Mouse (Mus musculus): ENCODE measurements at regions not wholly inside any gene's neighbourhood (a gene's known extent, or its start where the extent isn't known, plus 50 kb on each side); places are given as distances from the start of the nearest gene placed in this dataset.
A peak's percentile ranks its signal among the peaks of the same experiment; 100 is the strongest.

- 84% methylated on average over 6 of the region's 6 CpGs for WGBS
- no peaks in the 10 kb centered on the region for H3K4me1 ChIP-seq (ENCODE audit: control insufficient read depth, insufficient read depth, low read length)
- no peaks in the 10 kb centered on the region for H3K27me3 ChIP-seq (ENCODE audit: control insufficient read depth, insufficient read depth, low read length)
- no peak overlapping the region for H3K27ac ChIP-seq (ENCODE audit: low read length)
- ATAC-seq (ENCODE audit: insufficient read depth, low FRiP score), result no peak
- no peak overlapping the region for H3K9ac ChIP-seq (ENCODE audit: low read length)
- H3K4me2 ChIP-seq (ENCODE audit: low read depth, low read length), result no peak overlapping the region
- H3K9me3 ChIP-seq (replicated peaks; ENCODE audit: control insufficient read depth, low read length), result 0 out of 2 replicates have a peak, but pooled peaks cover 2% of the 10 kb centered on the region
- no peaks in the 10 kb centered on the region for H3K36me3 ChIP-seq (ENCODE audit: control insufficient read depth, insufficient read depth, low read length)
- no peak overlapping the region for H3K4me3 ChIP-seq (replicated peaks; ENCODE audit: low read length)
Measured at GRCm38 (mm10) chr17:88165811-88166210, 100.7 kb upstream of the Fbxo11 start.

DNA sequence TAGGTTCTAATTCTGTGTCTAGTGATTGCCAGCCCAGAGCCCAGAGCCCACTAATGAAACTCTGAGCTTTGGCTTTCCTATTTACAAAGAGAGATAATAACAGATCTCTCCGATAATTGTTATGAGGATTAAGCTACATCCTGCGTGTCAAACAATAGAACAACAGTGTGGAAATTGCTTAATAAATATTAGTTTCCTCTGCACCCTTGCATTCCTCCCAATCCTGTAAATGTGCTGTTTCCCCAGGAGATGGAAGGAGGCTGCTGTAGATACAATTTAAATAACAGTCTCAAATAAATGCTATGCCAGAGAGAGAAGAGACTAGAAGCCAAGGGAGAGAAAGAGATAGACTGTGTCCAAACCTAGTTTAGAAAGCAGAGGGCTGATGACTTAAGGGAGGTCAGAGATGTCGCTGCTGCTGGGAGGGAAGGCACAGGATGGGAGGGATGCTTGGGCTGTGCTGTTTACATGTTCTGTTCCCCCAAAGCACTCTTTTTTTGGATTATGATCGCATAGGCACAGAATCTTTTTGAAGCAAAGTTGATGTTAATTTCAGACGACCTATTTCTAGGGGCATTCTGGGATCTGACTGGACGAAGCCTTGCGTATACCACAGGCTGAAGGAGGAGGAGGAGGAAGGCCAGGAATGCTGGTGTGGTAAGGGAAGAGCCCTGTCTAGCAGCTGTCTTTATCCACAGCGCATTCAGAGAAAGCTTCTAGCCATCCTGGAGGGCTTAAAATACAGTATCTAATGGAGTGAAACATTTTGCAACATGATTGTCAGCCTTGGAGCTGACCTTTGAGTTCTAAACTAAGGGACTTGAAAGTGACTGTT is 103.4 kb upstream of the Fbxo11 start:
- Histone ChIP-seq H3K36me3 (ENCODE audit: control insufficient read depth, insufficient read depth, low read length) (no peaks in the 10 kb centered on the region), H3K4me1 (ENCODE audit: control insufficient read depth, insufficient read depth, low read length) (no peaks in the 10 kb centered on the region), H3K9ac (ENCODE audit: low read length) (no peak overlapping the region), H3K27me3 (ENCODE audit: control insufficient read depth, insufficient read depth, low read length) (no peaks in the 10 kb centered on the region), H3K27ac (ENCODE audit: low read length) (0 out of 2 replicates have a peak overlapping the region, but pooled peaks have one; percentile 9), H3K4me2 (ENCODE audit: low read depth, low read length) (no peak overlapping the region), H3K9me3 (replicated peaks; ENCODE audit: control insufficient read depth, low read length) (0 out of 2 replicates have a peak, but pooled peaks cover 2% of the 10 kb centered on the region), H3K4me3 (replicated peaks; ENCODE audit: low read length) (no peak overlapping the region)
- no peak for ATAC-seq (ENCODE audit: insufficient read depth, low FRiP score)
- WGBS, result 58% methylated on average over 8 of the region's 8 CpGs

DNA sequence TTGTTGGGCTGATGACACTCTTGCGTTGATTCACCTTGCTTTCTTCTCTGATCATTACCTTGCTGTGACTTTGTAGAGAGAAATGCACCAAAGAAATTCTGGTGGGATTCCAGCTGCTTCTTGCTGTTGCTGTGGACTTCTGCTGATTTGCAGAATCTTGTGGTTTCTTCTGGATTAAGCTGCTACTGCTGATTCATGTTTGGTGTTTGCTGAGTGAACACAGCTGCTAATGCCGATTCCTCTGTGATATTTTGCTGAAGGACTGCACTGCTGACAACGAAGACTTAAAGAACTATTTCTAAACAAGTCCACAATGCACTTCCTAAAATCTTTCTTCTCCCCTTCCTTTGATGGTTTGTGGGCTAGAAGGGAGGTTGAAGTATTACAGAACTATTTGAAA is 106.5 kb upstream of the Fbxo11 start:
- ATAC-seq (ENCODE audit: insufficient read depth, low FRiP score), result no peak
- no peak overlapping the region for H3K27ac ChIP-seq (ENCODE audit: low read length)
- whole genome bisulfite sequencing, result 64% methylated on average over 3 of the region's 3 CpGs

DNA sequence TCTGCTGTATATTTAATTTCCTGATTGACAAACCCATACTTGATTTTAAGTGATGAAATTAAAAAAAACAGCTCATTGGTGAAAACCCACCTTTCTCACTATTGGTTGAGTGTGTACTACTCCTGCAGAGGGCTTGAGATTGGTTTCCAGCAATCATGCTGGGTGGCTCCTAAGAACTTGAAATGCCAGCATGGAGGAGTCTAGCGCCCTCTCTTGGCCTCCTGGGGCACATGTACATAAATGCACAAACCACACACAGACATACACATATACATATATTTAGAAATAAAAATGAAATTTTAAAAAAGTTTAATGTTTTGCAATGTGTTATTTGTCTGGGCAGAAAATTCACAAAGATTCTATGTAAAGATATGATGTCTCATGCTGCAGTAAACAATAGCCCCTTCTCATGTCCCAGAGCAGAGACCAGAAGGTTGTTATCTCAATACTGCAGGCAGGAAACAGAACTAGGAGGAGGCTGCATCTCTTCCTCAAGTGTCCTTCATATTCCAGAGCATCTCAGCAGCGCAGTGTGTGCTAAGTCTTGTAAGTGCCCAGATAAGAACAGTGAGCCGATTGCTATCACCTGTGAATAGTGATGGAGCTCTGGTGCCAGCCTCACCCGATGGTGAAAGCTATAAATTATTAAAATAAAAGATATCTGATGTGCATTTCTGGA is 108.4 kb upstream of the Fbxo11 start:
- Histone ChIP-seq H3K36me3 (ENCODE audit: control insufficient read depth, insufficient read depth, low read length) (no peaks in the 10 kb centered on the region), H3K27me3 (ENCODE audit: control insufficient read depth, insufficient read depth, low read length) (no peaks in the 10 kb centered on the region), H3K4me2 (ENCODE audit: low read depth, low read length) (no peak overlapping the region), H3K9ac (ENCODE audit: low read length) (no peak overlapping the region), H3K27ac (ENCODE audit: low read length) (no peak overlapping the region), H3K4me1 (ENCODE audit: control insufficient read depth, insufficient read depth, low read length) (no peaks in the 10 kb centered on the region), H3K9me3 (replicated peaks; ENCODE audit: control insufficient read depth, low read length) (no peaks in the 10 kb centered on the region), H3K4me3 (replicated peaks; ENCODE audit: low read length) (no peak overlapping the region)
- 66% methylated on average over 4 of the region's 4 CpGs for WGBS
- ATAC-seq (ENCODE audit: insufficient read depth, low FRiP score), result no peak

More for the DNA sequence above, 106.5 kb upstream of the Fbxo11 start:
- no peaks in the 10 kb centered on the region for H3K27me3 ChIP-seq (ENCODE audit: control insufficient read depth, insufficient read depth, low read length)
- 0 out of 2 replicates have a peak, but pooled peaks cover under 1% of the 10 kb centered on the region for H3K9me3 ChIP-seq (replicated peaks; ENCODE audit: control insufficient read depth, low read length)
- H3K4me1 ChIP-seq (ENCODE audit: control insufficient read depth, insufficient read depth, low read length), result no peaks in the 10 kb centered on the region
- H3K9ac ChIP-seq (ENCODE audit: low read length), result no peak overlapping the region
- no peak overlapping the region for H3K4me2 ChIP-seq (ENCODE audit: low read depth, low read length)
- H3K36me3 ChIP-seq (ENCODE audit: control insufficient read depth, insufficient read depth, low read length), result no peaks in the 10 kb centered on the region
- no peak overlapping the region for H3K4me3 ChIP-seq (replicated peaks; ENCODE audit: low read length)

- WGBS, result 27% methylated on average over 10 of the region's 10 CpGs
- Histone ChIP-seq H3K27me3 (ENCODE audit: control insufficient read depth, insufficient read depth, low read length) (no peaks in the 10 kb centered on the region), H3K9ac (ENCODE audit: low read length) (peak overlapping the region; percentile 39; the same call in 1 of the 2 replicates), H3K4me3 (replicated peaks; ENCODE audit: low read length) (peak overlapping the region; percentile 17; the same call in 1 of the 2 replicates), H3K27ac (ENCODE audit: low read length) (peak overlapping the region; percentile 76; the same call in 1 of the 2 replicates), H3K9me3 (replicated peaks; ENCODE audit: control insufficient read depth, low read length) (no peaks in the 10 kb centered on the region), H3K4me1 (ENCODE audit: control insufficient read depth, insufficient read depth, low read length) (no peaks in the 10 kb centered on the region), H3K4me2 (ENCODE audit: low read depth, low read length) (peak overlapping the region; percentile 49), H3K36me3 (ENCODE audit: control insufficient read depth, insufficient read depth, low read length) (no peaks in the 10 kb centered on the region)
- peak; percentile 80 for ATAC-seq (ENCODE audit: insufficient read depth, low FRiP score)
Measured at GRCm38 (mm10) chr17:88174242-88174679, 109.2 kb upstream of the Fbxo11 start.

DNA sequence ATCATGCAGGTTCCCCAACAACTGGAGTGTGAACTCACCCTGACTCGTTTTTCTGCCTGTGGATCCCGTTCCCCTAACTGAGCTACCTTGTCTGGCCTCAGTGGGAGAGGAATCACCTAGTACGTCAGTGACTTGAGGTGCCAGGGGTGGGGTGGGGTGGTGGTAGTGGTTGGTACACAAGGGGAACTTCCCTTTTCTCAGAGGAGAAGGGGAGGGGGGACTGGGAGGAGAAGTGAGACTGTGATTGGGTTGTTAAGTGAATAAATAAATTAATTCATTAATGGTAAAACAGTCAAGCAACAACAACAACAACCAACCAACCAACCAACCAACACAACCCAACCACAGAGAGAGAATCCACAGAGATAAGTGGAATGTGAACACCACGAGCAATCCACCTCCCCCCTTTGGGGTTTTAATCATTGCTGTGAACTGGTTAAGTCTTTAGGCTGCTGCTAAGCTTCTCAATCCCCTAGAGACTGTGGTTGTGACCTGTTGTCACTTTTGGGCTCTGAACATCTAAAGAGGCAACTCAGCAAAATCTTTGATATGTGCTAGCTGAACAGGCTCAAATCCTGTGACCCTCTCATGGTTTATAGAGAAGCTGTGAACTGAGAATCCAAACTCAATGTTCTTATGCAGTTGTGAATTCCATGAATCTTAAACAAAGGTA is 111.0 kb upstream of the Fbxo11 start:
- 78% methylated on average over 4 of the region's 4 CpGs for WGBS
- Histone ChIP-seq H3K4me2 (ENCODE audit: low read depth, low read length) (no peak overlapping the region), H3K27me3 (ENCODE audit: control insufficient read depth, insufficient read depth, low read length) (no peaks in the 10 kb centered on the region), H3K4me1 (ENCODE audit: control insufficient read depth, insufficient read depth, low read length) (no peaks in the 10 kb centered on the region), H3K36me3 (ENCODE audit: control insufficient read depth, insufficient read depth, low read length) (no peaks in the 10 kb centered on the region), H3K4me3 (replicated peaks; ENCODE audit: low read length) (no peak overlapping the region), H3K9me3 (replicated peaks; ENCODE audit: control insufficient read depth, low read length) (no peaks in the 10 kb centered on the region), H3K27ac (ENCODE audit: low read length) (no peak overlapping the region), H3K9ac (ENCODE audit: low read length) (no peak overlapping the region)
- no peak for ATAC-seq (ENCODE audit: insufficient read depth, low FRiP score)

GRCm38 (mm10) chr17:88190735-88191134 is 125.6 kb upstream of the Fbxo11 start:
- ATAC-seq (ENCODE audit: insufficient read depth, low FRiP score), result no peak
- Histone ChIP-seq H3K4me2 (ENCODE audit: low read depth, low read length) (no peak overlapping the region), H3K9me3 (replicated peaks; ENCODE audit: control insufficient read depth, low read length) (no peaks in the 10 kb centered on the region), H3K27ac (ENCODE audit: low read length) (no peak overlapping the region), H3K36me3 (ENCODE audit: control insufficient read depth, insufficient read depth, low read length) (no peaks in the 10 kb centered on the region), H3K27me3 (ENCODE audit: control insufficient read depth, insufficient read depth, low read length) (no peaks in the 10 kb centered on the region), H3K9ac (ENCODE audit: low read length) (no peak overlapping the region), H3K4me1 (ENCODE audit: control insufficient read depth, insufficient read depth, low read length) (no peaks in the 10 kb centered on the region), H3K4me3 (replicated peaks; ENCODE audit: low read length) (no peak overlapping the region)
- 72% methylated on average over 5 of the region's 5 CpGs for WGBS

- Histone ChIP-seq H3K27ac (ENCODE audit: low read length) (no peak overlapping the region), H3K4me2 (ENCODE audit: low read depth, low read length) (no peak overlapping the region), H3K27me3 (ENCODE audit: control insufficient read depth, insufficient read depth, low read length) (no peaks in the 10 kb centered on the region), H3K9me3 (replicated peaks; ENCODE audit: control insufficient read depth, low read length) (no peaks in the 10 kb centered on the region), H3K4me3 (replicated peaks; ENCODE audit: low read length) (no peak overlapping the region), H3K9ac (ENCODE audit: low read length) (no peak overlapping the region), H3K36me3 (ENCODE audit: control insufficient read depth, insufficient read depth, low read length) (no peaks in the 10 kb centered on the region), H3K4me1 (ENCODE audit: control insufficient read depth, insufficient read depth, low read length) (no peaks in the 10 kb centered on the region)
- ATAC-seq (ENCODE audit: insufficient read depth, low FRiP score), result no peak
- 81% methylated on average over 2 of the region's 2 CpGs for WGBS
Measured at GRCm38 (mm10) chr17:88191444-88191843, 126.4 kb upstream of the Fbxo11 start.
